Mouse (Mus musculus): ENCODE results near the gene Tmem97. TPM values are rescaled to one million over a fixed set of nuclear protein-coding genes. Genes with fewer than 3 reads are reported as not detected.

The Tmem97 gene
- 164 TPM for polyA plus RNA-seq (2015; fragmentation: Illumina TruSeq; extraction: RNeasy Lipid Tissue Mini Kit (QIAGEN cat#74804); ENCODE audit: insufficient read depth, low read depth, low replicate concordance)

GRCm38 (mm10) chr11:78550168-78551058, at the start of gene Tmem97:
Gene Tmem97 (minus strand): TSS chr11:78550777.

GRCm38 (mm10) chr11:78536080-78536689, 14.4 kb downstream of the Tmem97 start, which contains the start of the genes Tnfaip1 and Ift20:
Gene Tnfaip1 (minus strand): TSS chr11:78536332.
Gene Ift20 (plus strand): TSS chr11:78536361.

DNA sequence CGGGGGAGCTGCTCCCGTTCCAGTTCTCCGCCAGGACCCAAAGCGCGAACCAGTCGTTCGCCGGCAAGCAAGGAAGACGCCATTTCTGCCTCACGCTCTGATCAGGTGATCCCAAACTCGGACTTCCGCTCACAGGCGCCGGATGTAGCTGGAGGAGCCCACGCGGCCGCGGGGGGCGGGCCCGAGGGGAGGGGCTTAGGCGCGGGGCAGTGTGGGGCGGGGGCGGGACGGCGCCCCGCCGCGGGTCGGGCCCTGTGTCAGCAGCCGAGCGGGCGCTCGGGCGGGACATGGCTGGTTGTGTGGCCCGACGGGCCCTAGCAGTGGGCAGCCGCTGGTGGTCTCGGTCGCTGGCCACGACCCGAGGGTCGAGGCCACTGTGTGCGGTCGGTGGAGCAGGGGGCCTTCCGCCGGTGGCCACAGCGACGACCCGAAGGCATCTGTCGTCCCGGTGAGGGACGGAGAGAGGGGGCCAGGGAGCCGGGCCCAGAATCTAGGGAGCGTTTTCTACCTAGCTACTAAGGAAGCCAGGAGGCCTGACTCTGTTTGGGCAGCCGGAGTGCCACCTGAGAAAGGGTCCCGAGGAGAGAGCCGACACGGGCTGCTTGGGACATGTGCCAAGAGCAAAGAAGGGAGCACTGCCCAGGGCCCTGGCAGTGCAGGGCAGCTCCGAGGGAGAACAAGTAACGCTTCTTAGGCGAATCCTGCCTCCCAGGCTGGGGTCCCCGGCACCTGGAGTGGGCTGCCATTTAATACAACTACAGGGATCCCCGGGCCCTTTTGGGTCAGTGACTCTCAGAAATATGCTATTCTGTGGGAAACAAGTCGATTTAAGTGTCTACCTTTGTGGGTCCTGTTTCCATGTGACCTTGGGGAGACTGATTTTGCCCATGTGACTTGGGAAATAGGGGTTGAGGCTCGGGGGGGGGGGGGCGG, 38.3 kb downstream of the Tmem97 start, which contains the start of the genes Tmem199 and Poldip2:
Tmem199 (minus strand) TSS at position 148 of the 933 bp plus-strand sequence.
Poldip2 (plus strand) TSS at position 169 of the 933 bp plus-strand sequence.

DNA sequence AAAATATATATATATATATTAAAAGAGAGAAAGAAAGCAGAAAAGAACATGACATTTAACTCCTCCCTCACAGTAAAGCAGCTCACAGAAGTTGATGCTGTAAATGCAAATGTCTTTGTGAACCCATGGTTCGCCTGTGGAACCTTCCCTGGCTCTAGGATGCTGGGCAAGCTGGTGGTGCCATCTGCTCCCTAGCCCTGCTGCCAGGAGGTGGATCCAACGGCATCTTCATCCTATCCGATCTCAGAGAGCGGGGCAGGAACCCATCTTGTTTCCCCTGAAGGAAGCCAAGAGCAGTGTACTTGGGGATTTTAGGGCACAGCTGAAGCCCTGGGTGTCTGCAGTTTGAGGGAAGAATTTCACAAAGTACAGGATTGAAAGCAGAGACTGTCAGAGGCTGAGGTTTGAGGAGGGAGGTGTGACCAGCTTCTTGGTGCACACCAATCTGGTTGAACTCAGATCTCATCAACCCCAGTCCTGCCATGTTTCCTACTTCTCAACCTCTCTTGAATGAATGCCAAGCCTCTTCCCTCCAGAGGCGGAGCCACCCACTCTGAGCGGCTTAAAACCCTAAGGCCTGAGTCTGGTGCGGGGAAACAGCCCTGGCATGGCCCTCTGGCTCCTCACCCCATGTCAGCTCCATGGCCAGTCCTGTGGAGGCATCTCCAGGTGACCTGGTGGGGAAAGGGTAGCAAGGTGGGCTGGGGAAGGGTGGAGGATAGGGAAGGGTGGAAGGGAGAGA, 47.5 kb downstream of the Tmem97 start, which contains the start of gene Sebox:
Sebox (plus strand) TSS at position 539 of the 742 bp plus-strand sequence.

GRCm38 (mm10) chr11:78499004-78499403, 51.6 kb downstream of the Tmem97 start, which contains the start of gene Vtn:
Gene Vtn (plus strand): TSS chr11:78499091.

DNA sequence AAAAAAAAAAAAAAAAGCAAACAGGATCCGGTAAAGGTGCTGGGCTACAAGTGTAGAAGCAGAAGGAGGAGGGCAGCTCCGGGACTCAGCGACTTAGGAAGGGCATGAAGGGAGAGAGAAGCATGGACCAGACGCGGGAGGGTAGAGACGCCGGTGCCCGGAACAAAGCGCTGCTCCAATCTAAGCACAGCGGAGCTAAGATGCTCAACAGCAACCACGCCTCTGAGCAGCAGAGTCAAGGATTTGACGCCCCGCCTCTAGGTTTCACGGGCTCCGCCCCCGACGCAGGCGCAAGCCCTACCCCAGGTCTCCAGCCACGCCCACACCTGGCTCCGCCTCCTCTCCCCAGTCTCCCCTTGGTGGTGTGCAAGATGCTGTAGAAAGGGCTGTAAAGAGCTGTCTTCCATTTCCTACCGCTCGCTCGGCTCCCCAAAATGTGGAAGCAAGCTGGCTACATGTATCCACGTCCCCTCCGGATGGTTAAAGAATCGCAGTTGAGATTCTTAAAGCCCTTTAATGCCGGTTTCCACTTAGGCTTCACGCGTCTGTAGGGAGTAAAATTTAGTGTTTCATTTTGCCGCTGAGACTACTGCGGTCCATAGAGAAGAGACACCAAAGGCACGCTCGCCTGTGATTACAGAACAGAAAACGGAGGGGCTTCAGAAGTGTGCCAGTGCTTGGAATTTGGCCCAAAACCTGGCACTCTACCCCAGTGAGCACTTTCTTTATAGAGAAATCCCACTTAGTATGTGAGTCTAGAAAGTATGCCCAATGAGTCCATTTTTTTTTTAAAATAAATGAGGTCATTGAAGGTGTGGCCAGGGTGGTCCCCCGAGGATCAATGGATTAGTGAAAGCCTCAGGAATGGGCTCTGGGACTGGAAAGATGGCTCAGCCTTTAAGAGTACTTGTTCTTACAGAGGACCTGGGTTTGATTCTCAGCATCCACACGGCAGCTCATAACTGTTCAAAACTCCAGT, 52.7 kb downstream of the Tmem97 start, which contains the start of gene Sarm1:
Sarm1 (minus strand) TSS at position 211 of the 979 bp plus-strand sequence.

Other genes with a start within 250 kb of the Tmem97 start
- not detected for gene Spag5, start 249.2 kb downstream of the Tmem97 start, polyA plus RNA-seq (2015; fragmentation: Illumina TruSeq; extraction: RNeasy Lipid Tissue Mini Kit (QIAGEN cat#74804); ENCODE audit: insufficient read depth, low read depth, low replicate concordance)
- 1.1 TPM for gene Aldoc, start 227.8 kb downstream of the Tmem97 start, polyA plus RNA-seq (2015; fragmentation: Illumina TruSeq; extraction: RNeasy Lipid Tissue Mini Kit (QIAGEN cat#74804); ENCODE audit: insufficient read depth, low read depth, low replicate concordance)
- gene Pigs, start 222.4 kb downstream of the Tmem97 start, polyA plus RNA-seq (2015; fragmentation: Illumina TruSeq; extraction: RNeasy Lipid Tissue Mini Kit (QIAGEN cat#74804); ENCODE audit: insufficient read depth, low read depth, low replicate concordance): 7.7 TPM
- 3.8 TPM for gene Unc119, start 207.3 kb downstream of the Tmem97 start, polyA plus RNA-seq (2015; fragmentation: Illumina TruSeq; extraction: RNeasy Lipid Tissue Mini Kit (QIAGEN cat#74804); ENCODE audit: insufficient read depth, low read depth, low replicate concordance)
- gene Foxn1, start 164.2 kb downstream of the Tmem97 start, polyA plus RNA-seq (2015; fragmentation: Illumina TruSeq; extraction: RNeasy Lipid Tissue Mini Kit (QIAGEN cat#74804); ENCODE audit: insufficient read depth, low read depth, low replicate concordance): not detected
- gene Slc13a2, start 128.6 kb downstream of the Tmem97 start, polyA plus RNA-seq (2015; fragmentation: Illumina TruSeq; extraction: RNeasy Lipid Tissue Mini Kit (QIAGEN cat#74804); ENCODE audit: insufficient read depth, low read depth, low replicate concordance): not detected
- 2.1 TPM for gene Slc46a1, start 85.1 kb downstream of the Tmem97 start, polyA plus RNA-seq (2015; fragmentation: Illumina TruSeq; extraction: RNeasy Lipid Tissue Mini Kit (QIAGEN cat#74804); ENCODE audit: insufficient read depth, low read depth, low replicate concordance)
- gene Sarm1, start 53.0 kb downstream of the Tmem97 start, polyA plus RNA-seq (2015; fragmentation: Illumina TruSeq; extraction: RNeasy Lipid Tissue Mini Kit (QIAGEN cat#74804); ENCODE audit: insufficient read depth, low read depth, low replicate concordance): 2.0 TPM
- 22.4 TPM for gene Vtn, start 51.7 kb downstream of the Tmem97 start, polyA plus RNA-seq (2015; fragmentation: Illumina TruSeq; extraction: RNeasy Lipid Tissue Mini Kit (QIAGEN cat#74804); ENCODE audit: insufficient read depth, low read depth, low replicate concordance)
- not detected for gene Sebox, start 47.3 kb downstream of the Tmem97 start, polyA plus RNA-seq (2015; fragmentation: Illumina TruSeq; extraction: RNeasy Lipid Tissue Mini Kit (QIAGEN cat#74804); ENCODE audit: insufficient read depth, low read depth, low replicate concordance)
- gene Tmem199, start 38.6 kb downstream of the Tmem97 start, polyA plus RNA-seq (2015; fragmentation: Illumina TruSeq; extraction: RNeasy Lipid Tissue Mini Kit (QIAGEN cat#74804); ENCODE audit: insufficient read depth, low read depth, low replicate concordance): 4.0 TPM
- 12.8 TPM for gene Poldip2, start 38.6 kb downstream of the Tmem97 start, polyA plus RNA-seq (2015; fragmentation: Illumina TruSeq; extraction: RNeasy Lipid Tissue Mini Kit (QIAGEN cat#74804); ENCODE audit: insufficient read depth, low read depth, low replicate concordance)
- 11.8 TPM for gene Tnfaip1, start 14.4 kb downstream of the Tmem97 start, polyA plus RNA-seq (2015; fragmentation: Illumina TruSeq; extraction: RNeasy Lipid Tissue Mini Kit (QIAGEN cat#74804); ENCODE audit: insufficient read depth, low read depth, low replicate concordance)
- gene Ift20, start 14.4 kb downstream of the Tmem97 start, polyA plus RNA-seq (2015; fragmentation: Illumina TruSeq; extraction: RNeasy Lipid Tissue Mini Kit (QIAGEN cat#74804); ENCODE audit: insufficient read depth, low read depth, low replicate concordance): 65.8 TPM
- gene Nlk, start 146.6 kb upstream of the Tmem97 start, polyA plus RNA-seq (2015; fragmentation: Illumina TruSeq; extraction: RNeasy Lipid Tissue Mini Kit (QIAGEN cat#74804); ENCODE audit: insufficient read depth, low read depth, low replicate concordance): 6.3 TPM
- 4.7 TPM for gene Ccnq, start 201.0 kb upstream of the Tmem97 start, polyA plus RNA-seq (2015; fragmentation: Illumina TruSeq; extraction: RNeasy Lipid Tissue Mini Kit (QIAGEN cat#74804); ENCODE audit: insufficient read depth, low read depth, low replicate concordance)